Mouse (Mus musculus) liver, embryonic 15.5 days (tissue): Measurements from ENCODE around the gene Gm7945. TPM values are rescaled to one million over a fixed set of nuclear protein-coding genes. Genes with fewer than 3 reads are reported as not detected.
"Not testable (repeated sequence)": the region's sequence is repeated elsewhere in the genome, so short reads cannot be mapped to it uniquely, and the experiment has no call there.

Experiments used
- ATAC-seq: fragments of 200-750 bp; cut with Nextera tagmentation; 2 replicates; pipeline ENCODE4 v1.8.0; 2017; ENCODE audit warnings: moderate number of reproducible peaks, mild to moderate bottlenecking, moderate library complexity; ENCODE audit not compliant: insufficient read depth
- H3K27ac ChIP-seq: fragments of 300-500 bp; sonication (generic); replicated peaks from 2 replicates; pipeline ENCODE4 v1.5.1; 2015; ENCODE audit warnings: mild to moderate bottlenecking, inconsistent platforms
- H3K27me3 ChIP-seq: fragments of 300-500 bp; sonication (generic); 2 replicates; pipeline ENCODE4 v1.6.1; 2015; ENCODE audit warnings: mild to moderate bottlenecking, inconsistent platforms
- H3K36me3 ChIP-seq: fragments of 300-500 bp; sonication (generic); replicated peaks from 2 replicates; pipeline ENCODE4 v1.6.1; 2015; ENCODE audit warnings: moderate library complexity, mild to moderate bottlenecking, inconsistent platforms
- H3K4me1 ChIP-seq: fragments of 300-500 bp; sonication (generic); replicated peaks from 2 replicates; pipeline ENCODE4 v1.6.1; 2015; ENCODE audit warnings: inconsistent platforms
- H3K4me2 ChIP-seq: fragments of 300-500 bp; sonication (generic); 2 replicates; pipeline ENCODE4 v1.6.1; 2015; ENCODE audit warnings: moderate library complexity, mild to moderate bottlenecking, inconsistent platforms
- H3K4me3 ChIP-seq: fragments of 300-500 bp; sonication (generic); replicated peaks from 2 replicates; pipeline ENCODE4 v1.5.1; 2015; ENCODE audit warnings: mild to moderate bottlenecking, inconsistent platforms
- H3K9ac ChIP-seq: fragments of 300-500 bp; sonication (generic); 2 replicates; pipeline ENCODE4 v1.6.1; 2015; ENCODE audit warnings: moderate library complexity, mild to moderate bottlenecking, inconsistent platforms
- H3K9me3 ChIP-seq: fragments of 300-500 bp; sonication (generic); replicated peaks from 2 replicates; pipeline ENCODE4 v1.6.1; 2016; ENCODE audit warnings: inconsistent platforms
- WGBS: fragments of 180-500 bp; shearing (Covaris S2); methylation state at CpG from one replicate; pipeline ENCODE4 v1.1.7; 2015; ENCODE audit warnings: mixed read lengths; ENCODE audit not compliant: insufficient replicate concordance; 5-methylcytosine and 5-hydroxymethylcytosine counted together
- polyA plus RNA-seq: library from polyadenylated mRNA; unstranded; fragments of >200 nt; fragmentation: Nextera tagmentation; extraction: Ambion mirVana; gene quantifications from 2 replicates; pipeline ENCODE4 v1.2.1, GENCODE M21; 2015

Gm7945 gene
- not detected in 2 replicates for polyA plus RNA-seq

- H3K27me3 ChIP-seq, H3K36me3 ChIP-seq, H3K4me1 ChIP-seq, H3K9ac ChIP-seq, H3K4me3 ChIP-seq, H3K9me3 ChIP-seq, H3K4me2 ChIP-seq, ATAC-seq, H3K27ac ChIP-seq: not testable (repeated sequence)
- WGBS = no CpG with 5 or more reads among the region's 3 CpGs
These were observed at the start of gene Gm7945 for GRCm38 (mm10) chr14:41386279-41386678. Gm7945 (minus strand) TSS chr14:41386379.

- H3K4me1 ChIP-seq, H3K4me2 ChIP-seq, H3K27me3 ChIP-seq, H3K4me3 ChIP-seq, H3K9me3 ChIP-seq, H3K9ac ChIP-seq, H3K36me3 ChIP-seq, H3K27ac ChIP-seq, ATAC-seq: not testable (repeated sequence)
- 19% methylated on average over 14 of the region's 16 CpGs for WGBS
These were observed 39.4 kb upstream of the Gm7945 start for GRCm38 (mm10) chr14:41425393-41426075.

- H3K4me2 ChIP-seq, H3K4me3 ChIP-seq: not testable (repeated sequence)
- WGBS = 17% methylated on average over 12 of the region's 14 CpGs
These were observed 38.5 kb upstream of the Gm7945 start for GRCm38 (mm10) chr14:41424694-41425093.

GRCm38 (mm10) chr14:41408181-41408580, 22.0 kb upstream of the Gm7945 start, which contains the start of gene Gm6482:
Gm6482 (minus strand) TSS chr14:41408281.
- H3K27ac ChIP-seq, H3K4me2 ChIP-seq, H3K36me3 ChIP-seq, H3K9me3 ChIP-seq, H3K9ac ChIP-seq, H3K4me3 ChIP-seq, H3K27me3 ChIP-seq, H3K4me1 ChIP-seq, ATAC-seq: not testable (repeated sequence)
- 36% methylated on average over 1 of the region's 2 CpGs for WGBS

More at GRCm38 (mm10) chr14:41424694-41425093, 38.5 kb upstream of the Gm7945 start:
- not testable (repeated sequence) for H3K36me3 ChIP-seq, H3K9me3 ChIP-seq, H3K9ac ChIP-seq, H3K27me3 ChIP-seq, H3K4me1 ChIP-seq, H3K27ac ChIP-seq, ATAC-seq

GRCm38 (mm10) chr14:41348309-41348708, 37.9 kb downstream of the Gm7945 start, which contains the start of gene Gm5798:
Gm5798 (plus strand) TSS chr14:41348609.
- not testable (repeated sequence) for H3K4me3 ChIP-seq, ATAC-seq
- 37% methylated on average over 2 of the region's 2 CpGs for WGBS

More at GRCm38 (mm10) chr14:41348309-41348708, 37.9 kb downstream of the Gm7945 start, which contains the start of gene Gm5798:
- H3K27me3 ChIP-seq, H3K9me3 ChIP-seq, H3K9ac ChIP-seq, H3K27ac ChIP-seq, H3K4me1 ChIP-seq, H3K36me3 ChIP-seq, H3K4me2 ChIP-seq: not testable (repeated sequence)

Other genes with a start within 250 kb of the Gm7945 start
- gene Mbl1, start 234.9 kb downstream of the Gm7945 start, polyA plus RNA-seq = 32.3 and 33.2 TPM in 2 replicates
- gene Sftpd, start 201.2 kb downstream of the Gm7945 start, polyA plus RNA-seq = 0.20 and 0.41 TPM in 2 replicates
- not detected in 2 replicates for gene Gm2832, start 107.6 kb downstream of the Gm7945 start, polyA plus RNA-seq
- gene Gm5798, start 37.8 kb downstream of the Gm7945 start, polyA plus RNA-seq = not detected in 2 replicates
- not detected in 2 replicates for gene Gm6482, start 21.9 kb upstream of the Gm7945 start, polyA plus RNA-seq
- not detected in 2 replicates for gene Gm7954, start 67.1 kb upstream of the Gm7945 start, polyA plus RNA-seq
- not detected in 2 replicates for gene Gm3486, start 103.1 kb upstream of the Gm7945 start, polyA plus RNA-seq
- not detected in 2 replicates for gene Gm7970, start 169.2 kb upstream of the Gm7945 start, polyA plus RNA-seq
- not detected in 2 replicates for gene 1700049E17Rik2, start 186.8 kb upstream of the Gm7945 start, polyA plus RNA-seq
- gene Gm3072, start 238.2 kb upstream of the Gm7945 start, polyA plus RNA-seq = not detected in 2 replicates